Mouse (Mus musculus): ENCODE measurements around the gene Mypn. TPM values are rescaled to one million over a fixed set of nuclear protein-coding genes. Genes with fewer than 3 reads are reported as not detected.

Mypn gene
- 100 to 1,000 TPM; 279 to 292 TPM for total RNA-seq (2021)
- long read RNA-seq, experiment 1, full-length matches to known transcripts, result 189 of 308 reads
- long read RNA-seq, experiment 1, partial matches to known transcripts, result 70 of 308 reads
- long read RNA-seq, experiment 1, other reads (novel, unspliced or antisense), result 49 of 308 reads
- long read RNA-seq, experiment 2, full-length matches to known transcripts, result 128 of 269 reads
- long read RNA-seq, experiment 2, partial matches to known transcripts, result 96 of 269 reads
- long read RNA-seq, experiment 2, other reads (novel, unspliced or antisense), result 45 of 269 reads

GRCm38 (mm10) chr10:63203728-63204127 lies at the start of gene Mypn:
Gene Mypn, minus strand, starts transcription at chr10:63203952.
- peak; percentile 78 for DNase-seq (ENCODE audit: low spot score)

GRCm38 (mm10) chr10:63248421-63248820 lies 44.7 kb upstream of the Mypn start:
- DNase-seq (ENCODE audit: low spot score), result no peak

- DNase-seq (ENCODE audit: low spot score), result no peak
Measured at GRCm38 (mm10) chr10:63247457-63247856, 43.7 kb upstream of the Mypn start.

- no peak for DNase-seq (ENCODE audit: low spot score)
Measured at GRCm38 (mm10) chr10:63245846-63246245, 42.1 kb upstream of the Mypn start.

GRCm38 (mm10) chr10:63244746-63245145 lies 41.0 kb upstream of the Mypn start:
- no peak for DNase-seq (ENCODE audit: low spot score)

GRCm38 (mm10) chr10:63244055-63244671 lies 40.4 kb upstream of the Mypn start:
- peak; percentile 41 for DNase-seq (ENCODE audit: low spot score)

GRCm38 (mm10) chr10:63243493-63244054 lies 39.8 kb upstream of the Mypn start, which contains the start of gene Herc4:
Gene Herc4, plus strand, starts transcription at chr10:63243810.
- peak; percentile 94 for DNase-seq (ENCODE audit: low spot score)

GRCm38 (mm10) chr10:63242798-63243435 lies 39.2 kb upstream of the Mypn start:
- no peak for DNase-seq (ENCODE audit: low spot score)

GRCm38 (mm10) chr10:63240868-63241271 lies 37.1 kb upstream of the Mypn start:
- DNase-seq (ENCODE audit: low spot score), result no peak

- DNase-seq (ENCODE audit: low spot score), result no peak
Measured at GRCm38 (mm10) chr10:63239848-63240247, 36.1 kb upstream of the Mypn start.

- no peak for DNase-seq (ENCODE audit: low spot score)
Measured at GRCm38 (mm10) chr10:63238090-63238489, 34.3 kb upstream of the Mypn start.

- DNase-seq (ENCODE audit: low spot score), result no peak
Measured at GRCm38 (mm10) chr10:63237206-63237605, 33.5 kb upstream of the Mypn start.

GRCm38 (mm10) chr10:63236663-63237062 lies 32.9 kb upstream of the Mypn start:
- DNase-seq (ENCODE audit: low spot score), result no peak

- DNase-seq (ENCODE audit: low spot score), result no peak
Measured at GRCm38 (mm10) chr10:63235889-63236288, 32.1 kb upstream of the Mypn start.

- DNase-seq (ENCODE audit: low spot score), result no peak
Measured at GRCm38 (mm10) chr10:63234133-63234532, 30.4 kb upstream of the Mypn start.

GRCm38 (mm10) chr10:63231630-63232029 lies 27.9 kb upstream of the Mypn start:
- no peak for DNase-seq (ENCODE audit: low spot score)

GRCm38 (mm10) chr10:63230854-63231253 lies 27.1 kb upstream of the Mypn start:
- DNase-seq (ENCODE audit: low spot score), result peak; percentile 77

GRCm38 (mm10) chr10:63230266-63230665 lies 26.5 kb upstream of the Mypn start:
- DNase-seq (ENCODE audit: low spot score), result no peak

GRCm38 (mm10) chr10:63224341-63224740 lies 20.6 kb upstream of the Mypn start:
- peak; percentile 88 for DNase-seq (ENCODE audit: low spot score)

GRCm38 (mm10) chr10:63221081-63221783 lies 17.5 kb upstream of the Mypn start:
- DNase-seq (ENCODE audit: low spot score), result no peak

- DNase-seq (ENCODE audit: low spot score), result peak; percentile 61
Measured at GRCm38 (mm10) chr10:63208871-63209270, 5.1 kb upstream of the Mypn start.

- DNase-seq (ENCODE audit: low spot score), result no peak
Measured at GRCm38 (mm10) chr10:63203002-63203401, 750 bp downstream of the Mypn start.
